17 mouse cellular contexts compared by ENCODE assay signal in genomic region chr1:170786570-170787341, GRCm38 (mm10).
"Had no signal": no experiment of that assay in that cellular context is flagged by ENCODE, and none has a peak within 500 bp of the region (broad histone marks: within the 10 kb centered on the region; RNA-seq: fewer than 3 reads in every experiment).

No protein-coding gene starts in this region.

- H3K4me1 ChIP-seq: limb, embryonic 10.5 days; limb, embryonic 13.5 days; liver, embryonic 12.5 days; liver, embryonic 15.5 days had no signal

- H3K9ac ChIP-seq: limb, embryonic 13.5 days; liver, embryonic 12.5 days; liver, embryonic 15.5 days had no signal

- H3K4me3 ChIP-seq: layer of hippocampus, adult 2 months; limb, embryonic 10.5 days; limb, embryonic 13.5 days; liver, embryonic 12.5 days; liver, embryonic 15.5 days had no signal

- H3K9me3 ChIP-seq: limb, embryonic 10.5 days; limb, embryonic 13.5 days; liver, embryonic 12.5 days; liver, embryonic 15.5 days had no signal

- DNase-seq: kidney, adult 18-20 months; kidney, postnatal 25 days; layer of hippocampus, adult 9-11 months; layer of hippocampus, postnatal 36 days; liver; lung, adult 18-20 months; lung, postnatal 36 days; midbrain, embryonic 14.5 days; thymus, postnatal 25 days had no signal

- H3K27me3 ChIP-seq: limb, embryonic 13.5 days; liver, embryonic 12.5 days; liver, embryonic 15.5 days had no signal

- ATAC-seq: liver, embryonic 12.5 days; lung, postnatal 0 days had no signal

- H3K27ac ChIP-seq: kidney, postnatal 0 days; layer of hippocampus, adult 2 months; limb, embryonic 10.5 days; limb, embryonic 13.5 days; liver, embryonic 12.5 days; liver, embryonic 15.5 days had no signal

- H3K4me2 ChIP-seq: limb, embryonic 13.5 days; liver, embryonic 12.5 days; liver, embryonic 15.5 days; midbrain, embryonic 11.5 days had no signal
